Mouse (Mus musculus): ENCODE measurements at regions not wholly inside any gene's neighbourhood (a gene's known extent, or its start where the extent isn't known, plus 50 kb on each side); places are given as distances from the start of the nearest gene placed in this dataset.

DNA sequence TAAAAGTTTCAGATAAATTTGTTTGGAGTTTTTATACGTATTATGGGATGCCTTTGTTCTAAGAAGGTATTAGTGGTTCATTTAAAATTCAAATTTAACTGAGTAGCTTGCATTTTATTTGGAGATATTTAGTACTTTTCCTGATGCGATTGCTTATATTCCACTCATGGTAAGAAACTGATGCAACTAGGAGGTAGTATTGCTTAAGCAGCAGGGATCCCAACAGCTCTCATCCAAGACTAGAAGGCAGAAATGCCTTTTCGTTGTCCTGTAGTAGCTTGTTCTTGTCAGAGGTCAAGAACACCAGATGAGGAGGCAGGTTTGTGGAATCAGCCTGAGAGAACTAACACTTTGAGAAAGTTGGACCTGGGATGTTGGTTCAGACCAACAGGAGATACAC is 120.5 kb downstream of the C1d start:
- no peak for TF ChIP-seq EP300 (IDR thresholded peaks at IDR 0.05; ENCODE audit: insufficient read depth, low read depth, low read length)
- TF ChIP-seq POLR2A (IDR thresholded peaks at IDR 0.05; ENCODE audit: insufficient read depth, low read length), result no peak
- TF ChIP-seq CTCF (IDR thresholded peaks at IDR 0.05; ENCODE audit: low read depth, low read length), result no peak

Measured in ES-Bruce4 (cell line).